Mouse (Mus musculus) G1E (cell line): ENCODE results near the gene Anapc10.

Source experiments
- CTCF ChIP-seq: IDR thresholded peaks from 2 replicates; pipeline ENCODE4 v1.5.1; 2012; ENCODE audit warnings: low read depth, low read length, inconsistent platforms, mixed read lengths
- GATA1 ChIP-seq: IDR thresholded peaks from 2 replicates; pipeline ENCODE4 v1.6.1; 2012; ENCODE audit warnings: borderline replicate concordance, low read length, inconsistent platforms, mixed read lengths

- TF ChIP-seq CTCF (no peak), GATA1 (no peak)
Measured at GRCm38 (mm10) chr8:79796690-79797089, 85.1 kb downstream of the Anapc10 start.
